Mouse (Mus musculus): ENCODE data around the gene Sp140. TPM values are rescaled to one million over a fixed set of nuclear protein-coding genes. Genes with fewer than 3 reads are reported as not detected.

Sp140 gene
- polyA plus RNA-seq (2014; fragmentation: Illumina TruSeq; extraction: RNeasy Lipid Tissue Mini Kit (QIAGEN cat#74804); ENCODE audit: low read depth, low replicate concordance) = 7.7 TPM

GRCm38 (mm10) chr1:85600078-85600477 is at the start of gene Sp140:
Gene Sp140 (plus strand): TSS chr1:85600378.

GRCm38 (mm10) chr1:85575376-85575775 is 24.8 kb upstream of the Sp140 start, which contains the start of gene G530012D18Rik:
Gene G530012D18Rik (plus strand): TSS chr1:85575676.

GRCm38 (mm10) chr1:85598271-85599012 is 1.7 kb upstream of the Sp140 start, which contains the start of gene Sp110:
Gene Sp110 (minus strand): TSS chr1:85598817.

GRCm38 (mm10) chr1:85649881-85650280 is 49.7 kb downstream of the Sp140 start, which contains the start of gene Sp100:
Gene Sp100 (plus strand): TSS chr1:85649988.

Other genes with a start within 250 kb of the Sp140 start
- gene G530012D18Rik, start 24.7 kb upstream of the Sp140 start, polyA plus RNA-seq (2014; fragmentation: Illumina TruSeq; extraction: RNeasy Lipid Tissue Mini Kit (QIAGEN cat#74804); ENCODE audit: low read depth, low replicate concordance) = not detected
- 4.7 TPM for gene Sp110, start 1.6 kb upstream of the Sp140 start, polyA plus RNA-seq (2014; fragmentation: Illumina TruSeq; extraction: RNeasy Lipid Tissue Mini Kit (QIAGEN cat#74804); ENCODE audit: low read depth, low replicate concordance)
- 59.2 TPM for gene Sp100, start 49.6 kb downstream of the Sp140 start, polyA plus RNA-seq (2014; fragmentation: Illumina TruSeq; extraction: RNeasy Lipid Tissue Mini Kit (QIAGEN cat#74804); ENCODE audit: low read depth, low replicate concordance)
- 2.6 TPM for gene A630001G21Rik, start 178.3 kb downstream of the Sp140 start, polyA plus RNA-seq (2014; fragmentation: Illumina TruSeq; extraction: RNeasy Lipid Tissue Mini Kit (QIAGEN cat#74804); ENCODE audit: low read depth, low replicate concordance)
- gene Cab39, start 193.1 kb downstream of the Sp140 start, polyA plus RNA-seq (2014; fragmentation: Illumina TruSeq; extraction: RNeasy Lipid Tissue Mini Kit (QIAGEN cat#74804); ENCODE audit: low read depth, low replicate concordance) = 307 TPM

Data from adrenal gland, adult 10 weeks (tissue).